ENCODE assay signal across 11 mouse cellular contexts in the genomic region with DNA sequence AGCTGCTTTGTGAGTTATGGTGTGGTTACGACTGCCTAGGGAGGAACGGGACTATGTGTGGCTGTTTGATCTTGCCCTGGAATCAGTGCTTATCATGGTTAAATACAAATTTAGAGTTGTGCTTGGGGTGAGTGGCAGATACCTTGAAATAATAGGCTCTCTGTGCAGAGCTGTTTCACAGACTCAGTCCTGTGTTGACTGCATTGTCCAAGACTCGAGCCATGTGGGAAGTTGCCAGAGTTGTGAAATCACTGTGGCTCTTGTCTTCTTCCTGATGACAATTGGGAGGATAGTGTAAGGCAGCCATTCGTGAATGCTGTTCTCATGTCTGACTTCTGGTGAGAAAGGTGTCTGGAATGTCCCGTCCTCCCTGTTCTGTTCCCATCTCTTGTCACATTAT.
DNase-seq lines count a peak whose midpoint lies in the region; ATAC-seq and TF ChIP-seq lines count a peak whose summit lies in the region.
"Had no signal": no experiment of that assay in that cellular context is flagged by ENCODE, and none has a peak within 500 bp of the region (broad histone marks: within the 10 kb centered on the region; RNA-seq: fewer than 3 reads in every experiment).

No protein-coding gene starts in this region.

- ATAC-seq in granulocyte monocyte progenitor cell, adult 5-6 weeks (replicated peaks; ENCODE audit: poor library complexity, severe bottlenecking) = peak; percentile 86
- peak; percentile 48; the same call in 1 of the 2 replicates for ATAC-seq in lung, postnatal 0 days
- no peak for ATAC-seq in midbrain, embryonic 11.5 days (ENCODE audit: low FRiP score)

- no peak overlapping the region for H3K9ac ChIP-seq in lung, postnatal 0 days (replicated peaks; ENCODE audit: low read depth)
- no peak overlapping the region for H3K9ac ChIP-seq in midbrain, embryonic 11.5 days (ENCODE audit: low read length)
- H3K9ac ChIP-seq: liver, embryonic 13.5 days had no signal

- no peaks in the 10 kb centered on the region for H3K36me3 ChIP-seq in lung, postnatal 0 days (ENCODE audit: insufficient read depth, low read length)
- no peaks in the 10 kb centered on the region for H3K36me3 ChIP-seq in midbrain, embryonic 11.5 days (ENCODE audit: control insufficient read depth, insufficient read depth, low read length)
- H3K36me3 ChIP-seq: liver, embryonic 13.5 days had no signal

- no peak for TF ChIP-seq EP300 in lung, postnatal 0 days (IDR thresholded peaks at IDR 0.05)

- DNase-seq in layer of hippocampus, adult 9-11 months = peak; percentile 58
- no peak for DNase-seq in layer of hippocampus, postnatal 10 days (ENCODE audit: low spot score in 2 of 2)
- DNase-seq in adrenal gland, postnatal 25 days = peak; percentile 15
- DNase-seq in lung, postnatal 0 days (ENCODE audit: low spot score) = peak; percentile 61
- DNase-seq in embryo, embryonic 10 days (ENCODE audit: low spot score) = no peak
- DNase-seq in cerebellum, adult 11-12 months = no peak
- no peak for DNase-seq in midbrain, embryonic 11.5 days (ENCODE audit: low spot score, missing footprints)
- DNase-seq: cerebellum, adult 9-11 months; kidney, postnatal 25 days; liver, embryonic 13.5 days had no signal

- H3K27ac ChIP-seq in lung, postnatal 0 days (ENCODE audit: low read length) = no peak overlapping the region
- H3K27ac ChIP-seq in midbrain, embryonic 11.5 days (ENCODE audit: low read depth, low read length) = no peak overlapping the region
- H3K27ac ChIP-seq: liver, embryonic 13.5 days had no signal

- H3K4me3 ChIP-seq in lung, postnatal 0 days (ENCODE audit: low read depth, low read length) = no peak overlapping the region
- H3K4me3 ChIP-seq in midbrain, embryonic 11.5 days (ENCODE audit: low read depth, low read length) = no peak overlapping the region
- H3K4me3 ChIP-seq: liver, embryonic 13.5 days had no signal

- H3K4me1 ChIP-seq in lung, postnatal 0 days (ENCODE audit: insufficient read depth, low read depth, low read length) = no peaks in the 10 kb centered on the region; the same call in 1 of the 2 replicates
- H3K4me1 ChIP-seq in midbrain, embryonic 11.5 days (ENCODE audit: control insufficient read depth, insufficient read depth, low read length) = 0 out of 2 replicates have a peak, but pooled peaks cover 2% of the 10 kb centered on the region

- WGBS in lung, postnatal 0 days = 40% methylated on average over 5 of the region's 5 CpGs
- 84% methylated on average over 5 of the region's 5 CpGs for WGBS in midbrain, embryonic 11.5 days

- no peaks in the 10 kb centered on the region for H3K9me3 ChIP-seq in lung, postnatal 0 days (ENCODE audit: low read length)
- H3K9me3 ChIP-seq in midbrain, embryonic 11.5 days (ENCODE audit: control insufficient read depth, low read length) = no peaks in the 10 kb centered on the region
- H3K9me3 ChIP-seq: liver, embryonic 13.5 days had no signal

- H3K4me2 ChIP-seq in lung, postnatal 0 days (replicated peaks; ENCODE audit: low read depth, low read length) = no peak overlapping the region
- H3K4me2 ChIP-seq in midbrain, embryonic 11.5 days = no peak overlapping the region
- H3K4me2 ChIP-seq: liver, embryonic 13.5 days had no signal

- H3K27me3 ChIP-seq in lung, postnatal 0 days (replicated peaks; ENCODE audit: insufficient read depth, low read length) = no peaks in the 10 kb centered on the region
- H3K27me3 ChIP-seq in midbrain, embryonic 11.5 days (ENCODE audit: control insufficient read depth, insufficient read depth, low read length) = no peaks in the 10 kb centered on the region
- H3K27me3 ChIP-seq: liver, embryonic 13.5 days had no signal

- no peak for TF ChIP-seq CTCF in lung, postnatal 0 days (IDR thresholded peaks at IDR 0.05)

Comparison
In these comparisons a context has a peak if more than half of its experiments do, and no peak if none do; other contexts are left out.
1. DNase-seq: peak in layer of hippocampus, adult 9-11 months (single experiment), adrenal gland, postnatal 25 days (single experiment) and lung, postnatal 0 days (single experiment); none in layer of hippocampus, postnatal 10 days (0 of 2), embryo, embryonic 10 days (single experiment), cerebellum, adult 11-12 months (single experiment) and midbrain, embryonic 11.5 days (single experiment).